Mouse (Mus musculus) liver, embryonic 14.5 days (tissue): ENCODE data around the gene Tfcp2l1.

Experiments
- CTCF ChIP-seq: IDR thresholded peaks from 2 replicates; pipeline ENCODE4 v1.5.1; 2016; ENCODE audit warnings: antibody characterized with exemption, low read depth, control low read depth
- EP300 ChIP-seq: IDR thresholded peaks from 2 replicates; pipeline ENCODE4 v1.6.1; 2016; ENCODE audit warnings: antibody characterized with exemption, low read depth

- TF ChIP-seq CTCF (no peak), EP300 (no peak)
Measured at GRCm38 (mm10) chr1:118663062-118663461, 35.3 kb downstream of the Tfcp2l1 start.
